Mouse (Mus musculus) lung, postnatal 14 days (tissue): ENCODE measurements around the gene Ofd1.

Source experiments
- DNase-seq: peaks from one replicate; pipeline ENCODE4 v3.0.0; 2021

Ofd1 gene

GRCm38 (mm10) chrX:166358955-166359354 lies 81.5 kb downstream of the Ofd1 start:
- DNase-seq = no peak

- DNase-seq = no peak
These were observed 84.2 kb downstream of the Ofd1 start for GRCm38 (mm10) chrX:166356276-166356675.

- no peak for DNase-seq
These were observed 85.6 kb downstream of the Ofd1 start for GRCm38 (mm10) chrX:166354913-166355312.

GRCm38 (mm10) chrX:166353412-166353811 lies 87.1 kb downstream of the Ofd1 start:
- DNase-seq = no peak

- peak; percentile 72 for DNase-seq
These were observed 88.7 kb downstream of the Ofd1 start for GRCm38 (mm10) chrX:166351790-166352189.

- no peak for DNase-seq
These were observed 91.9 kb downstream of the Ofd1 start for GRCm38 (mm10) chrX:166348634-166349033.

- DNase-seq = no peak
These were observed 92.4 kb downstream of the Ofd1 start for GRCm38 (mm10) chrX:166348086-166348485.

GRCm38 (mm10) chrX:166344228-166345015 lies 96.1 kb downstream of the Ofd1 start:
- no peak for DNase-seq

- no peak for DNase-seq
These were observed 98.7 kb downstream of the Ofd1 start for GRCm38 (mm10) chrX:166341795-166342194.
